Mouse (Mus musculus): Measurements from ENCODE around the gene Echdc2.

- TF ChIP-seq POLR2A (IDR thresholded peaks at IDR 0.05; ENCODE audit: insufficient read depth, low read depth, low read length) (no peak), CTCF (IDR thresholded peaks at IDR 0.05; ENCODE audit: insufficient read depth, low read depth, low read length) (no peak)
Observed at GRCm38 (mm10) chr4:108217332-108218179, 52.3 kb downstream of the Echdc2 start, which contains the start of gene Zyg11a.
